Mouse (Mus musculus): ENCODE data around the gene Ccdc60. TPM values are rescaled to one million over a fixed set of nuclear protein-coding genes. Genes with fewer than 3 reads are reported as not detected.
"Not testable (repeated sequence)": the region's sequence is repeated elsewhere in the genome, so short reads cannot be mapped to it uniquely, and the experiment has no call there.

Gene Ccdc60
- 0.67 and 0.78 TPM in 2 replicates for polyA plus RNA-seq (2016; fragmentation: Nextera tagmentation; extraction: Ambion mirVana)

DNA sequence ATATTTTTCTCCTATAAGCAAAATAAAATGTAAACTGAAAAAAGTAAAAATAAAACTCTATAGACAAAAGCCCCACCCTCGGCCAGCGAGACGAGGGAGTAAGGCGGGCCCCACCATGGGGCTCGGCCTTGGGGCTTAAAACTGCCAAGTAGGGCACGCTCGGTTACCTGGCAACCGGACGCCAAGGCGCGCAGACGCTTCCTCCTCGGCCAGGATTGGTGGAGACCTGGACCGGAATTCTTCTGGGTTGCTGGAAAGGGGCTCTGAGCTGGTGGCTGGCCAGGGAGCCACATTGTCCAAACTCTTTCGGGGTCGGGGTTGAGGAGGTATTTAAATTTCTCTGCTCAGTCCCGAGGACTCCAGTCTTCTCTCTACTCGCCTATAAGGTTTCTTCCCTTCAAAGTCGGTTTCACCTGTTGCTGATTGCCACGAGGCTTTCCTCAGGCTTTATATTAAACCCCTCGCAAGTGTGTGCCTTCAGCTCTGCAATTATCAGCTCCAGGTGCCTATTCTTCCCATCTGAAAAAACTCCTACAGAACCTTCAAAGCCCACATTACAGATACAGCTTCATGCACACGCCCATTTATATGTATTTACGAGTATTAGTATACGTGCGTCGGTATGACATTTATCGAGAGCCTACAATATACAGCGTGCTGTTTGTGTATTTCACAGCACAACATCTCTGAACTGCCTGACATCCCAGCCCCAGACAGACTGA is at the start of gene Ccdc60:
Gene Ccdc60, minus strand, starts transcription at position 137 of the 722 bp plus-strand sequence.
- H3K4me3 ChIP-seq: peak within 1 kb of the TSS; percentile 48
- peak; percentile 91 for DNase-seq (ENCODE audit: low spot score)
- H3K36me3 ChIP-seq: no peaks in the 10 kb centered on the region
- peaks cover 24% of the 10 kb centered on the region for H3K4me1 ChIP-seq
- H3K27me3 ChIP-seq (ENCODE audit: insufficient read depth, poor library complexity, severe bottlenecking): peaks cover 9% of the 10 kb centered on the region; the same call in 1 of the 2 replicates
- WGBS: 6% methylated on average over 28 of the region's 28 CpGs
- H3K9me3 ChIP-seq: no peaks in the 10 kb centered on the region
- H3K27ac ChIP-seq: peak within 1 kb of the TSS; percentile 70; the same call in 1 of the 2 replicates

DNA sequence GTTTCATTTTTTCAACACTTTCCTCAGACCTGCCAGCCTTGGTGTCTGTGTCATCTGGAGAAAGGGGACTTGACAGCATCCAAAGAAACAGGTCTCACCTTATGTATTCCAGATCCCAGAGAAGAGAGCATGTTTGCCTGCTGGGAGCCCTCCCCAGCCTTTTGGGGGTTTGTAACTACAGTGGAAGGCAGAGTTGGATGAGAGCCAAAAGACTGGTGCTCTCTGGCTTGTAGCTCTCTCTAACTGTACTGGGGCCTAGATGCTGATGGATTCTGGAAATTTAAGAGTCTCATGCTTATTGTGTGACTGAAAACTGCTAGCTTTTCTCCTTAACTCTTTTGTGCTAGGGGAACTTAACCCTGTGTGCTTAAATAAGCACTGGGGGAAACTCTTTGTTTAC is 47.4 kb upstream of the Ccdc60 start:
- no peak overlapping the region for H3K27ac ChIP-seq
- no peak overlapping the region for H3K4me3 ChIP-seq
- H3K27me3 ChIP-seq (ENCODE audit: insufficient read depth, poor library complexity, severe bottlenecking): no peaks in the 10 kb centered on the region
- no peaks in the 10 kb centered on the region for H3K4me1 ChIP-seq
- H3K36me3 ChIP-seq: no peaks in the 10 kb centered on the region
- no peak for DNase-seq (ENCODE audit: low spot score)
- H3K9me3 ChIP-seq: no peaks in the 10 kb centered on the region

DNA sequence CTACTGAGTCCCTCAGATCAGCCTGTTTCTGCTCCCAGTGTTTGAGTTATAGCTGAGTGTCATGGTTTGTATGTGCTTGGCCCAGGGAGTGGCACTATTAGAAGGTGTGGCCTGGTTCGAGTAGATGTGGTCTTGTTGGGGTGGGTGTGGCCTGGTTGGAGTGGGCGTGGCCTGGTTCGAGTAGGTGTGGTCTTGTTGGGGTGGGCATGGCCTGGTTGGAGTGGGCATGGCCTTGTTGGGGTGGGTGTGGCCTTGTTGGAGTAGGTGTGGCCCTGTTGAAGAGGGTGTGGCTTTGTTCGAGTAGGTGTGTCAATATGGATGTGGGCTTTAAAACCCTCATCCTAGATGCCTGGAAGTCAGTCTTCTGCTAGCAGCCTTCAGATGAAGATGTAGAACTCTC is 40.1 kb upstream of the Ccdc60 start:
- 75% methylated on average over 4 of the region's 4 CpGs for WGBS
- H3K27ac ChIP-seq: no peak overlapping the region
- DNase-seq (ENCODE audit: low spot score): no peak
- H3K4me1 ChIP-seq: peaks cover 9% of the 10 kb centered on the region; the same call in 1 of the 2 replicates
- no peaks in the 10 kb centered on the region for H3K36me3 ChIP-seq
- peaks cover under 1% of the 10 kb centered on the region; the same call in 1 of the 2 replicates for H3K27me3 ChIP-seq (ENCODE audit: insufficient read depth, poor library complexity, severe bottlenecking)
- H3K4me3 ChIP-seq: no peak overlapping the region
- H3K9me3 ChIP-seq: no peaks in the 10 kb centered on the region

DNA sequence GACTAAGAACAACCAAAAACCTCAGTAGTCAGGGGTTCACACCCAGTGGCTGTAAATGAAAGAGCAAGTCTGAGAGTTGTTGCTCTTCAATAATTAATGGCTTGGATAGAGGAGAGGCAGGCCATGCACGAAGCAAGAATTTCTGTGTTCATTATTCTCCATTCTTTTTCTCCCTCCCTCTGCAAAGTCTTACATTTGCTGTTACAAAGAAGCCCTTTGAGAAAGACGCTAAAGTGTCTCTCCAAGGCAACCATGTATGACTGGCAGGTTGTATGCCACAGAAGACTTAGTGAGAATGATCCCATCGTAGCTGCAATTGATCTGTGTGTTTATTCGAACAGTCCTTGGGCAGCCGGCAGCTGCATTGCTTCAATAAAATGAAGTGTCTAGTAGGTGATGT is 34.6 kb upstream of the Ccdc60 start:
- no peaks in the 10 kb centered on the region for H3K36me3 ChIP-seq
- H3K4me1 ChIP-seq: peaks cover 9% of the 10 kb centered on the region; the same call in 1 of the 2 replicates
- DNase-seq (ENCODE audit: low spot score): no peak
- WGBS: 70% methylated on average over 5 of the region's 5 CpGs
- no peak overlapping the region for H3K4me3 ChIP-seq
- peaks cover 11% of the 10 kb centered on the region; the same call in 1 of the 2 replicates for H3K27me3 ChIP-seq (ENCODE audit: insufficient read depth, poor library complexity, severe bottlenecking)
- no peaks in the 10 kb centered on the region for H3K9me3 ChIP-seq
- no peak overlapping the region for H3K27ac ChIP-seq

DNA sequence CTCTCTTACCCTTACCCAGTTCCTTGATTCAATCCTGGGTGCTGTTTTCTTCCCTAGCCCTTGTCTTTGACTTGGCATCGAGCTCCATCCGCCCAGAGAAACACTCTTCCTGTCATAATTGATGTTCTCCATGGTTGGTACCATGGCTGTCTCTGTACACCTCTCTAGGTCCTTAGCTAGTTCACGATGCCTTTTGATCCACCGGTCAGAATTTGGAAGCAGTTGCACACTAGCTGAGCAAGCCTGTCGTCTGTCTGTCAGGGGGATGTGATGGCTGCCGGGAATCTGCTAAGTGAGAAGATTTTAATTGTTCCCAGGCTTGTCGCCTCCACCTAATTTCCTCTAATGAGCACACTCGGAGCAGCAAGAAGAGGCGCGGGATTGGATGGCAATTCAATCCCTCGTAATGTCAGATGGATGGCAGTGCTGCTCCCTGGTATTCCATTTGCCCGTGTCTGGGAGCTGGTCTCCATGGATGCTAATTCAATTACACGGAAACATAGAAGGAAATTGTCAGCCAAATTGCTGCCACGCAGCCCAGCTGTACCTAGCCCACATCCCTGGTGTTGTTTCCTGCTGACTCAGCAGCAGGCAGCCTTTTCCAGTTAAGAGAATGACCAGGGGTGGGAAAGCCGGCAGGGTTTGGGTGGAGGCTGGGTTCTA is 33.7 kb upstream of the Ccdc60 start:
- H3K4me3 ChIP-seq: no peak overlapping the region
- H3K27ac ChIP-seq: no peak overlapping the region
- peaks cover 16% of the 10 kb centered on the region for H3K27me3 ChIP-seq (ENCODE audit: insufficient read depth, poor library complexity, severe bottlenecking)
- H3K4me1 ChIP-seq: peaks cover 13% of the 10 kb centered on the region; the same call in 1 of the 2 replicates
- DNase-seq (ENCODE audit: low spot score): no peak
- 55% methylated on average over 15 of the region's 15 CpGs for WGBS
- no peaks in the 10 kb centered on the region for H3K36me3 ChIP-seq
- H3K9me3 ChIP-seq: no peaks in the 10 kb centered on the region

DNA sequence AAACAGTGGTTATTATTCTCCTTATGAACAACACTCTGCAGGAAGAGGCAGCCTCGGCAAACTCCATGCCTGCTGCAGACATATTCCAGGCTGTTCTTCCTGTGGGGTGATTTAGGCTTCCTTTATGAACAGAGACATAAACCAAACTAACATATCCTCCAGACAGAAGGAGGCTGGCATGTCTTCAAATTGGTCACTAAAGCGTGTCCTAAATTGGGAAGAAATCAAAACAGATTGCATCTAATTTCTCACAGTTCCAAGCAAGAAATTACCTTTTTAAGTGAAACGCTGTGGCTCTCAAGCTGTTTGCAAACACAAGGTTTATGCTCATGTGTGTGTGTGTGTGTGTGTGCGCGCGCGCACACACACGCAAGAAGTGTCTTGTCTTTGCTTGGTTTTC is 24.9 kb upstream of the Ccdc60 start:
- Histone ChIP-seq H3K27me3 (ENCODE audit: insufficient read depth, poor library complexity, severe bottlenecking) (peaks cover 5% of the 10 kb centered on the region), H3K4me1 (peaks cover 20% of the 10 kb centered on the region), H3K4me3 (no peak overlapping the region), H3K9me3 (no peaks in the 10 kb centered on the region), H3K27ac (no peak overlapping the region), H3K36me3 (no peaks in the 10 kb centered on the region)
- DNase-seq (ENCODE audit: low spot score): no peak
- WGBS: 90% methylated on average over 8 of the region's 8 CpGs

DNA sequence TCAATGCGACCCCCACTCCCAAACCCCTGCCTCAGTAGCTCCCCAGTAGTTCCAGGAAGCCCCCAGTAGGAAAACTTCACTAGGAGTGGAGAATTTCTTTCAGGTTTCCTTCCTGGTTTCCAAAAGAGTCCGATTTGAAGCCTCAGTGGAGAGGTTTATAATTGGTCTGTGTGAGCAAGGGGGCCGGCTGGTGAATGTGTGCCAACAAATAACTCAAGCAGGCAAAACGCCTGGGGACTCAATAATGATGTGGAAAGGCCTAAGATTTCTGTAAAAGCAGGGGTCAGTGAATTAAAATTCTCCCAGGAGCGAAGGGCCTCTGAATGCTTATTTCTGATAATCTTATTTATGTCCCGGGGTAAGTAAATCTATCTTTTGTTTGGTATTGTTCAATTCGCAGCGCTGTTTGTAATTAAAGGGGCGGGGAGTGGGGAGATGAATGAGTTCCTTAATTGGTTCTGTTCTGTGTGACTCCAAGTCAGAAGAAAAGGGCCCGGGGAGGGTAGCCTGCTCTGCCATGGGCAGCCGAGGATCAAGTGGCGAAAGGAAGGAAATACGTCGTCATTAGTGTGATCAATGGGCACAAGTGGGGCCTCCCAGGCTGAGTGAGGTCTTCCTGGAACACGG is 23.4 kb upstream of the Ccdc60 start:
- WGBS: 65% methylated on average over 15 of the region's 15 CpGs
- H3K4me1 ChIP-seq: peaks cover 13% of the 10 kb centered on the region
- H3K27ac ChIP-seq: no peak overlapping the region
- H3K27me3 ChIP-seq (ENCODE audit: insufficient read depth, poor library complexity, severe bottlenecking): no peaks in the 10 kb centered on the region
- H3K4me3 ChIP-seq: no peak overlapping the region
- H3K36me3 ChIP-seq: no peaks in the 10 kb centered on the region
- no peaks in the 10 kb centered on the region for H3K9me3 ChIP-seq
- DNase-seq (ENCODE audit: low spot score): no peak

DNA sequence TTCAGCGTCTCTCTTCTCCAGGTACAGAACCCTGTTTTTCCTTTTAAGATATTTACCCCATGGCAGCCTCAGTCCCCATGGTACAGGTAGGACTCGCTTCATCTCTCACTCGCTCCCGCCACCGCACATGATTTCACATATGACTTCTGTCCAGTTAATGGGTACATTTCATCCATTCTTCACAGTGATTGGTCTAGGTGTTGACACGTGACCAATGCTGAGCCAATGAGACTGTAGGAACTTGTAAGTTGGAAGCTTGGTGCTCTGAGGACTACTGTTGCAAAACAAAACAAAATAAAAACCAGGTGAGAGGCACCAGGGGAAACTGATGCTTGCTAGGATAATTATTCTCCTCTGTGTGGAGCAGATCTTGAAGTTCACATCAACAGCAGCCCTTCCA is 22.9 kb upstream of the Ccdc60 start:
- no peak overlapping the region for H3K4me3 ChIP-seq

DNA sequence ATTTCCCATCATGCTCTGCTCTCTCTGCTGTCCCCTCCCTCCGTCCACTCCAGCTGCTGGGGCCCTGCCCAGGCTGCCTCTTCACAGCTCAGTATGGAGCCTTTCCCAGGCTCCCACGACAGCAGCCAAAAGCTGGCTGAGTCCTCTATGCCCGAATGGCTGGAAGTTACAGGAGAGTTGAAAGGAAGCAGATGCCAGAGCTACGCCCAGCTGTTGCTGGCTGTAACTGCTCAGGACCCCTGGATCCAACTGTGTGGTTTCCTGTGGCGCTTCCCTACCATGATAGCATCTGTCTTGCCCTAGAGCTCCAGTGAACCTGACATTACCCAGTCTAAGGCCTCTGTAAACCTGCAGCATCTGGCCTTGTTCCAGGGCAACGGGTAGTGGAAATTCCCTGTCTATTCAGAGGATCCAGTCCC is 20.6 kb upstream of the Ccdc60 start:
- no peaks in the 10 kb centered on the region for H3K36me3 ChIP-seq
- no peaks in the 10 kb centered on the region for H3K9me3 ChIP-seq
- H3K27me3 ChIP-seq (ENCODE audit: insufficient read depth, poor library complexity, severe bottlenecking): no peaks in the 10 kb centered on the region
- peaks cover 6% of the 10 kb centered on the region for H3K4me1 ChIP-seq
- DNase-seq (ENCODE audit: low spot score): peak; percentile 79
- peak overlapping the region; percentile 53 for H3K27ac ChIP-seq
- 28% methylated on average over 6 of the region's 6 CpGs for WGBS
- no peak overlapping the region for H3K4me3 ChIP-seq

More for the DNA sequence above, 22.9 kb upstream of the Ccdc60 start:
- H3K36me3 ChIP-seq: no peaks in the 10 kb centered on the region
- no peak overlapping the region for H3K27ac ChIP-seq
- H3K27me3 ChIP-seq (ENCODE audit: insufficient read depth, poor library complexity, severe bottlenecking): no peaks in the 10 kb centered on the region
- no peak for DNase-seq (ENCODE audit: low spot score)
- H3K9me3 ChIP-seq: no peaks in the 10 kb centered on the region
- peaks cover 7% of the 10 kb centered on the region for H3K4me1 ChIP-seq
- WGBS: 92% methylated on average over 6 of the region's 6 CpGs

DNA sequence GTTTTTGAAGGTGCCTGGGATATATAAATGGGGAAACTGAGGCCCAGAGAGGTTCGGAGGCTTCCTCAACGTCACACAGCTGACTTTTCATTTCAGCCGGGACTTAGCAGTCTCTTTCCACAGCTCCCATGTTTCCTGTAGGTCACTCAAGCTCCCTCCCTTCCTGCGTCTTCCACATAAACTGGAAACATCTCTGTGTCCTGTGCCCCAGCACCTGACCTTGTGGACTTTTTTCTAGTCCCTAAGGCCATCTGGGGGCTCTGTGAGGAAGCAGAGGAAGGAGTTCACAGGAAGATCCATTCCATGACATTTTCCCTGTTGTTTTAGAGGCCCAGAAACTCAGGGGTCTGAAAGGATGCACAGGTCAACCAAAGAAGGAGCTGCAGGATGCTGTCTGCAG is 16.8 kb upstream of the Ccdc60 start:
- H3K27me3 ChIP-seq (ENCODE audit: insufficient read depth, poor library complexity, severe bottlenecking): no peaks in the 10 kb centered on the region
- no peaks in the 10 kb centered on the region for H3K36me3 ChIP-seq
- H3K4me3 ChIP-seq: no peak overlapping the region
- H3K27ac ChIP-seq: no peak overlapping the region
- H3K9me3 ChIP-seq: no peaks in the 10 kb centered on the region
- DNase-seq (ENCODE audit: low spot score): no peak
- WGBS: 70% methylated on average over 4 of the region's 4 CpGs
- peaks cover 6% of the 10 kb centered on the region for H3K4me1 ChIP-seq

DNA sequence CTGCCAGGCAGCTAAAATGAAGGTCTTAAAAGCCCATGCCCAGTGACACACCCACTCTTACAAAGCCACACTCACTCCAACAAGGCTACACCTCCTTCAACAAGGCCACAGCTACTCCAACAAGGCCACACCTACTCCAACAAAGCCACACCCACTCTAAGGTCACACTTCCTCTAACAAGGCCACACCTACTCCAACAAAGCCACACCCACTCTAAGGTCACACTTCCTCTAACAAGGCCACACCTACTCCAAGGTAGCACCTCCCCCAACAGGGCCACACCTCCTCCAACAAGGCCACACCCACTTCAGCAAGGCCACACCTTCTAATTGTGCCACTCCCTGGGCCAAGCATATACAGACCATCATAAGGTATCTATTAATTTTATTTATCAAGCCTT is 16.4 kb upstream of the Ccdc60 start:
- not testable (repeated sequence) for H3K9me3 ChIP-seq; H3K27ac ChIP-seq; H3K36me3 ChIP-seq; H3K4me3 ChIP-seq; H3K27me3 ChIP-seq (ENCODE audit: insufficient read depth, poor library complexity, severe bottlenecking); DNase-seq (ENCODE audit: low spot score); H3K4me1 ChIP-seq

DNA sequence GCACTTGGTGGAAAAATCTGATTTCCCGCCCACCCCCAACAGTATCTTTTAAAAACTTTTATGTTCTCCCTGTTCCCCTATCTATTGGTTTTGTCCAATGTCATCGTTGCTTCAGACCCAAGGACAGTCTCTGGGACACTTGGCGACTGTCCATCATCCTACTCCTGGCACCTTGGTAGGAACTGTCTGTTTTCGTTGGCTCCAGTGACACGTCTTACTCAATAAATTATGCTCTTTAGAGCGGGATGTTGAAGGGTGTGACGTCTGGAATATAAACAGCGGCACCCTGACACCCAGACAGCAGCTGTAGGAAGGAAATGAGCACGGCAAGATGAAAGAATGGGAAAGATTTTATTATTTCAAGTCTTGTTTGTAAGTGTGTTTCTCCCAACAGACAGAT is 12.2 kb upstream of the Ccdc60 start:
- Histone ChIP-seq H3K27me3 (ENCODE audit: insufficient read depth, poor library complexity, severe bottlenecking) (0 out of 2 replicates have a peak, but pooled peaks cover 5% of the 10 kb centered on the region), H3K36me3 (no peaks in the 10 kb centered on the region), H3K9me3 (peaks cover under 1% of the 10 kb centered on the region; the same call in 1 of the 2 replicates), H3K27ac (no peak overlapping the region), H3K4me3 (no peak overlapping the region), H3K4me1 (no peaks in the 10 kb centered on the region)
- WGBS: 69% methylated on average over 9 of the region's 9 CpGs
- DNase-seq (ENCODE audit: low spot score): no peak

DNA sequence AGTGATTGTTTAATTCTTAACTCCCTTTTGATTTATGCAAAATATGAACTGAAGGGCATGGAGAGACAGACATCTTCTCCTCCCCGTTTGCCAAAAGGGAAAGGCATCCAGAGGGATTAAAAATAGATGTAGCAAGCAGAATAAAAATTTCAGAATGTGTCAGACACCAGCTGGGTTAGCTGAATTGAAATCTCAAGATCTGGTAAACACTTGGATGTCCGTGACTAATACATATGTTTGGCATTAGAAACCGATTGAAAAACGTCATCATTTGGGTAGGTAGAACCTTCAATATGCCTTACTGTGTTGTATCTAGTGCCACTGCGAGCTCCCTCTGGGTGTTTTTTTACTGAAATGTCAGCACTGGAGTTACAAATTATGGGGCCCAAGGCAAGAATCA is 4.7 kb upstream of the Ccdc60 start:
- WGBS: 81% methylated on average over 5 of the region's 5 CpGs
- no peak overlapping the region for H3K27ac ChIP-seq
- no peaks in the 10 kb centered on the region for H3K36me3 ChIP-seq
- H3K4me1 ChIP-seq: peaks cover 15% of the 10 kb centered on the region
- peaks cover 4% of the 10 kb centered on the region; the same call in 1 of the 2 replicates for H3K9me3 ChIP-seq
- H3K4me3 ChIP-seq: no peak overlapping the region
- no peak for DNase-seq (ENCODE audit: low spot score)
- H3K27me3 ChIP-seq (ENCODE audit: insufficient read depth, poor library complexity, severe bottlenecking): no peaks in the 10 kb centered on the region

Data from heart, embryonic 10.5 days (tissue).